Mouse (Mus musculus) neural tube, embryonic 10.5 days (tissue): ENCODE measurements around the gene Entpd3.
A peak's percentile ranks its signal among the peaks of the same experiment; 100 is the strongest.

Experiments used
- DNase-seq: peaks from one replicate; pipeline ENCODE4 v3.0.0-alpha.2; 2017; ENCODE audit warnings: low spot score; ENCODE audit errors: extremely low spot score

Entpd3 gene

DNA sequence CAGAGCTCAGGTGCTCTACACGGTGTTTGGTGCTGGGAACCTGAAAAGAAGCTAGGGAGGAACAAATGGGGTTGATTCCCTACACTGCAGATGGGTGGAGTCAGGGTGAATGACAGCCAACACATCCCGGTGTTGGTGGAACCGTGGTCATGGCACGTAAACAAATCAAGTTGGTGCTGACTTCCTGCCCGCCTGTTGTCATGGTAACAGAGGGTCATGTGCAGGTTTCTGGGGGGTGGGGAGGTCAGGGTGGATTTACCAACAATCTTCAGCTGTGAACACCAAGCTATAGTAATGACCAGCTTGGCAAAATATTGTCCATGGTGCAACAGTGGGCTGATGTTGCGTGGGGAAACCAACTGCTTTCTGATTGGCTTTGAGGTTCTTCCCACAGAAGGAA is 39.1 kb downstream of the Entpd3 start:
- DNase-seq, result no peak

DNA sequence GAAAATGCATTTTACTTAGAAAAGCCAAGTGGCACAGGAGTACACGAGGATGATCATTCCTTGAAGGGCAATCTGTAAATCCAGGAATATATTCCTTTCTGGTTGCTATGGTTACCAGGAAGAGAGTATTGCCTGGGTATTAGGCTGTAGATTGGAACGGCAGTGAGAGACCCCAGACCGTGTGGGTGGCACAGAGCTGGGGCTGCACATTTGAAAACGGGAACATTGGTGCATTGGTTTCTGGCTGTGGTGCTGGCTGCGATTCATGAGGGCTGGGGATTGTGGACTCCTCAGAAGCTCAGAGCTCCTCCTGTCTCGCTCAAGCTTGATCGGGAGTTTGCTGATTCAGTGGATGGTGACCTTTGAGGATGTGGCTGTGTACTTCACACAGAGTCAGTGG is 40.2 kb downstream of the Entpd3 start:
- DNase-seq, result no peak

DNA sequence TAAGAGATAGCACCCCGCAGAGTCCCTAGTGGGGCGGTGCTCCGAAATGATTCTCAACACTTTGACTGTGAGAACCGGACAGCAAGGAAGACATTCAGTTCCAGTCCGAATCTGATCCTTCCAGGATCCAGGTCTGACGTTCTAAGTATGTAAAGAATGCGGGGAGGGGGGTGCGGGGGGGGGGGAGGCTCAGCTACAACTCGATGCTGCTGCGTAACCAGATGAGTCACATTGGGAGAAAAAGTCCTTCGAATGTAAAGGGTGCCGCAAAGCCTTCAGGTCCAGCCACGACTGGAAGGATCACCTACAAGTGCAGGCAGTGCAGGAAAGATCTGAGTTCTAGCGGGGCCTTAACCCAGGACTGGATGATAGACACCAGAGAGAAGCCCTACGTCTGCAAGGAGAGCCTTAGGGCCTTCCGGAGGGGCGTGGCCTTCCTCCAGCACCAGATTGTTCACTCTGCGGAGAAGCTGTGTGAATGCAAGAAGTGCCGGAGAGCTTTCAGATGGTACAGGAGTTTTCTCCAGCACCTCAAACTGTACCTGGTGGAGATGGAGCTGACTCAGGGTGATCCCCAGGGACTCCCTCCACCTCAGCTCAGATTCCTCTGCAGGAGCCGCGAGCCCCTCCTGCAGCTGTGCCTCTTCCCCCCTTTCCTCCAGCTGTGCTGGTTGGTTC is 42.5 kb downstream of the Entpd3 start:
- DNase-seq, result peak; percentile 67

DNA sequence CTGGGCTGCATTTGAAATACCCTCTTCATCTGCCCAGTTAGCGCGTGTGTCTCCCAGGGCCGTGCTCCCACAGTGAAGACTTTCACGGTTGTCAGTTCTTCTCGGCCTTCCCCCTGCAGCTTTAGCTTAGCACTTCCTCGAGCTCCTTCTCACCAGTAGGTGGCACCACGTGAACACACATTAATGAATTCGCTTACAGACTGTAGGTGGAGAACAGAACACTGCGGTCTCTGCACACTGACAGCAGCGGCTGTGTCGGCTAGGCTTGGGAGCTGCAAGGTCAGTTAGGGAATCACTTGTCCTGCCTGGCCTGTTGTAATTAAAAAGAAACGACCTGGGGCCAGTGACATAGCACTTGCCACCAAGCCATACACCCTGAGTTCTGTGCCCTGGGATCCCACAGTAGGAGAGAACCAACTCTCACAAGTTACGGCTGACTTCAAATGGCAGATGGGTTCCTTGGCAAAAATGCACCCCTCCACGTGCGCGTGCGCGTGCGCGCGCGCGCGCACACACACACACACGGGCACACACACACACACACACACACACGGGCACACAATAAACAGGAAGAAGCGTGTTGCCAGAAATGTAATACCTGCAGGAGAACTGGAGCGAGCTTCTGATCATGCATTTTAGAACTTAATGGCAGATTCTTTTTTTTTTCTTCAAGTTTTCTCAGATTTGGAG is 43.1 kb downstream of the Entpd3 start:
- peak; percentile 86 for DNase-seq

DNA sequence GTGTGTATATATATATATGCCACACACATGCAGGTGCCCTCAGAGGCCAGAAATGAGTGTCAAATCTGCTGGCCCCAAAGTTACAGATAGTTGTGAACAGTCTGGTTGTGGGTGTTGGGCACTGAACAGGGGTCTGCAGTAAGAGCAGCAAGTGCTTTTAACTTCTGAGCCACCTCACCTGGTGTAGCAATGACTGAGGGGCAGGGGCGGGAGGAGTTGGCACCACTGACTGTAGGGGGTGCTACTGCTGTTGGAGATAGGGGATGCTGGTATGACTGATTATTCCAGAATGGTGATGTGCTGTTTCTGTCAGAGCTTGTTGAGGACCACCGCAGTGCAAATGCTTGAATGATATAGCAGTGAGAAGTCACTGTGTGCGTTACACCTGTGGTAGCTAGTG is 43.7 kb downstream of the Entpd3 start:
- DNase-seq, result no peak

DNA sequence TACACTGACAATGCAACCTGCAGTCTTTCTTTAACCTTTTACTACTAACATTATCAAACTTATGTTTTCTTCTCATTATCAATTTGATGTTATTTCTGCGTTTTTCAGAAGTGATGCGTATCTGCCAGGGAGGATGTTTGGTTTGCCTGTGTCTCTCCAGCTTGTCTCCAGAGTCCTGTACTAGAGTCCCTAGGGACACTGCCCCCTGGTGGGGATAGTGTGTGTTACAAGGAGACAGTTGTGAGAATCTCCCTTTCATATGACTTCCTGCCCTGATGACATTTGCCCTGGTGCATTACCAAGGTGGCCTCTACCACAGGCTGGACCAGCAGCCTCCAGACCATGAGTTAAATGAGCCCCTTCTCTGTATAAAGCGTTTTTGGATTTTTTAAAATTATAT is 46.9 kb downstream of the Entpd3 start:
- DNase-seq, result peak; percentile 87

DNA sequence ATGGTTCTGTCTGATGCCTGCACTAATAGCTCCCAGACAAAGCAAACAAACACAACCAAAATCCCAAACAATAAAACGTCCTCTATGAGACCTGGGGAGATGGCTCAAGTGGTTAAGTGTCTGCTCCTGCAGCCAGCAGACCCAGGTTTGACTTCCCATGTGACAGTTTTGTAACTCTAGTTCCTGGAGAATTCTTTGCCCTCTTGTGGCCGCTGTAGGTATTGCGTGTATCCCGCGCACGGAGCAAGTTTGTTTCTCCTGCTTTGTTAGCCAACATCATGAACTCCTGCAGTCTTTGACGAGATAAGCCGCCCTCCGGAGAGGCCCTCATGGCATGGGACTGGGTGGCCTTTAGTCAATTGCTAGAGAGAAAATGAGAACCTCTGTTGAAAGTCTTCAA is 51.9 kb downstream of the Entpd3 start:
- peak; percentile 93 for DNase-seq

DNA sequence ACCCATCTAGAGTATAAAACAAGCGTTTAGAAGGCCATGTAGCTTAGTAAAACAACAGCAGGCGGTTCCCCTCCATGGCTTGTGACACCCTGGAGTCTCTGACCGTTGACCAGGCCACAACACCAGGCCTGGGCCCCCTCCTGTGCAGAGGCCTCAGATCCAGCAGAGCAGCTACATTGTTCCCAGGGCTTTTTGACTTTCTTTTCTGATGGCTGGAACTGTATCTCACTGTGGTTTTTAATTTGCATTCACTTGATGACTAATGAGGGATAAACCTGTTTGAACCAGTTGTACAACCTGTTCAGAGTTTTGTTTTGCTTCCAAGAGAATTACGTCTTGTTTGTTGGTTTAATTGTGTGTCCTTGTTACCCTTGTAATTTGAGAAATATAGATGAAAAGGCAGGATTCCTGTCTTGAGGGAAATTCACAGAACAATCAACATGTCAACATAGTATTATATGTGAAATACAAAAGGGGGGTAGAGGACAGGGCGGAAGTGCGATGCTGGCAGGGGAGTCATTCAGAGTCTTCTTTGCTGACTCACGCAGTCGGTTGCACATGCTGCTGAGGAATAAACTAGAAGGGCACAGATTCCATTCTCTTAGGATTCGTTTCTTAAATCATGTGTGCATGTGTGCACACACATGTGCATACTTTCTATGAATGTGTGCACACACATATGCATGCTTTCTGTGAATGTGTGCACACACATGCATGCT is 53.9 kb downstream of the Entpd3 start:
- DNase-seq, result no peak

DNA sequence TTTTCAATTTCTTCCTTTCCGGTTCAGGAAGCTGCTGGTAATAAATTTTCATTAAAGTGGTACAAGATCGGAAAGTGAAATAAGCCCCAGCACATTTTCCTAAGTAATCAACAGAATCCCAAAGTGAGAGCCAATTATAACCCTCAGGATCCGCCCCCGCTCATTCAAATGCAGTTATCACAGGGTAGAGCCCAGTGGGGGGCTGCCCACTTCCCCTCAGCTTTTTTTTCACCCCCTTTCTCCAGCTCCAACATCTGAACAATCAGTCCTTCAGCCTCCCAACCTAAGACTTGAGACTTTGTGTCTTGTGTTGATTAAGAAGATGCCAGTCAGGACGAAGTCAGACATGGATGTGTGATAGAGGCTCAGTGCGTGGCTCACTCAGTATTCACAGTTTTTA is 55.2 kb downstream of the Entpd3 start:
- no peak for DNase-seq

DNA sequence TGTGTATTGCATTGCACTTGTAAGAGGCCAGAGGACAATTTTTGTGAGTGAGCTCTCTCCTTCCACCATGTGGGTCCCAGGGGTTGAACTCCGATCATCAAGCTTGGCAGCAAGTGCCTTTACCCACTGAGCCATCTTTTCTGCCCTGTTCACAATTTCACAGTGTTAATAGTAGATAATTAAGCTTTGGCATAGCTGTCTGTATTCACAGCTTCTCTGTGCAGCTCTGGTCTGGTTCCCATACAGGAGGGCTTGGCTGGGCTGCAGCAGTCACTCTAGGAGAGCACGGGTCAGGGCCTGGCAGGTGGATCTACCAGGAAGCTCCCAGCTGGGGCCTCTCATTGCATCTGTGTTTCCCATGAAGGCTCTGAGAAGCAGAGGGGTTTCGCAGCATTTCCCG is 55.7 kb downstream of the Entpd3 start:
- no peak for DNase-seq

DNA sequence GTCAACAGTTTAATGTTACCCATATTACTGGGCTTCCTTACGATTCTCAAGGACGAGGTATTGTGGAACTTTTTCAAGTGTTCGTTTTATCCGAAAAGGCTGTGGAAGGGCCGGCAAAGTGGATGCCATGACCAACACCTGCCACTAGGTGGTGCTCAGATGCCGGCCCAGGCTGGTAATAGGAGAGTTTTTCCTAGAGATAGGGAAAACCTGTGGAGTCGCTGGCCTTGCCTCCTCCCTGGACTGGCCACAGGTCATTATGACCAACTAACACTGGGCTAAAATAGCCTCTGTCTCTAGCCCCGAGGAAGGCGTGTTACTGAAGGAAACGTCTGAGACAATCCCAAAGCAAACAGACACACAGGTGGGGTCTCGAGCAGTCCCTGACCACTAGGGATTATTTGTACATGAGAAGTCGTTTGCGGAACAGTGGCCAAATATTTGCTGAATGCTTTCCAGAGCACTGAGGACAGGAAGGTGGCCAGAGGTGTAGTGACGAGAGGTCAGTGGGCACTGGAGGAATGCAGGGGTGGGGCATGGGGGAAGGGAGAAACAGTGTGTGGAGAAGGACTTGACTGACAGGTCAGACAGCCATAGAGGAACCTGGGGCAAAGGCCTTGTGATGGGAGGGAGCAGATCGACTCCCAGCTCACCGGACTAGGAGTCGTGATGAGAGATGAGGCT is 62.0 kb downstream of the Entpd3 start:
- DNase-seq, result peak; percentile 79

DNA sequence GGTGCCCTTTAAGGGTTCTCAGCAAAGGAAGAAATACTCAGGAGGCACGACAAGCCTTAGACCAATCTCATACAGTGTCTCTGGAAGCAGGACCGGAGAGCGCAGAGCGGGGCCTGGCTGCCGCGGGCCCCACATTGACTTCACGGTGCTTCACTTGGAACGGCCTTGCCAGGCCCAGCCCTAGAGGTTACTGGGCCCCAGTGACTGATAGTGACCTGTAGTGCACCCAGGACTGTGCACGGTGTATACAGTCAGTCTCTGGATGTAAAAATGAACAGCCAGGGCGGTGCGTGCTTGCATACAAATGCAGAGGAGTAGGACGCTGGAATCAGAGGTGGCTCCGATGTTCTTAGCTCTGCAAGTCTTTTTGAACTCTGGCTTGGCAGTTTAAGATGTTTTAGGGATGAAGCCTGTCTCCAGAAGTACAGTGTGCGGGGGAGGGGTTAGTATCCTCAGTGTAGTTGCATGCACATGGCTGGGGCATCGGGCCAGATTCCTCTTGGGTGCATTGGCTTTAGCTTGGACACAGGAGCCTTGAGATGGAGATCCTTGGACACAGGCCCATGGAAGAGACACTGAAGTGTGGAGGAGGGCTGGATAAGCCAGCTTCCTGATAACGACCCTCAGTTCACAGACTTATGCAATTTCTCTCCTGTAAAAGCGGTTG is 62.7 kb downstream of the Entpd3 start:
- DNase-seq, result no peak

DNA sequence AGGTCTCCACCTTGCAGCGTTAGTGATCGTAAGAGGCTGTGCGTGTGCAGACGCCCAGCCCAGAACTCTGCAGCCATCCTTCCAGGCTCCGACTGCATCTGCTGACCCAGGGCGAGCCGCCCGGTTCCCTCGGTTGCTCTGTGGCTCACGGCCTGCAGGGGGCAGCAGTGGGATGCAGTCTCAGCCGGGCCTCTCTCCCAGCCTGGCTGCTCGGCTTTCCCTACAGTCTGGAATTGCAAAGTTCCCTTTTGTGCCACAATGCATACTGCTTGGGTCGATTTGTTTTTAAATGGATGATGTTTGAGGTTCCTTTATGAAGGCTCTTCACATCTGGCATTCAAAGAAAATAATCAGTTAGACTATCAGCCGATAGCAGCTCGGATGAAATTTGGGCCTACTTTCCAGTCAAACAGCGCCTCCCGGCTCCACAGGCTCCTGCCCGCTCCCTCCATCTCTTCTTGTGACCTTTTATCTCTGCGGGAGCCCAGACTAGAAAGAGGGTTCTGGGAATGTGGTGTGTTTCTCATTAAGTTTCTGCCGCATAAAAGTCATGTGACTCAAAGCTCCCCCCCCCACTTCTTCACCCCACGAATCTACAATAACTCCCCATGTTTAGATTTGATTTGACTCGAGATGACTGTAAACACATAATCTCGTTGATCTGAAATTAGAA is 63.4 kb downstream of the Entpd3 start:
- DNase-seq, result peak; percentile 97

DNA sequence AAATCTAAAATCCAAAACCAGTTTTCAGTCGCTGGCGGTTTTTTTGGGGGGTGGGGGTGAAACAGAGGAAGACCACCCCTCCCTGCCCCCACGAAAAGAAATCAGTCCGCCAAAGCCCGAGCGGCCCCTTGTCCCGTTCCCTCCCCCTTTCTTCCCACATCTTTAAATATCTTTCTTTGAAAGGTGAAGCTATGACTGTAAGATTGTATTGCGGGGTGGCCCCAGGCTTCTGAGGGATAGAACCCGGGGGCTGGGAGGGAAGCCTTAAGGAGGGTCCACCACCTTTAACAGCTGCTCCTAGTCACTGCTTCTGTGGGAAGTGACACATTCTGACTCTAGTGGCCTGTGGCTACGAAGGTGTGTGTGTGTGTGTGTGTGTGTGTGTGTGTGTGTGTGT is 63.9 kb downstream of the Entpd3 start:
- peak; percentile 38 for DNase-seq

DNA sequence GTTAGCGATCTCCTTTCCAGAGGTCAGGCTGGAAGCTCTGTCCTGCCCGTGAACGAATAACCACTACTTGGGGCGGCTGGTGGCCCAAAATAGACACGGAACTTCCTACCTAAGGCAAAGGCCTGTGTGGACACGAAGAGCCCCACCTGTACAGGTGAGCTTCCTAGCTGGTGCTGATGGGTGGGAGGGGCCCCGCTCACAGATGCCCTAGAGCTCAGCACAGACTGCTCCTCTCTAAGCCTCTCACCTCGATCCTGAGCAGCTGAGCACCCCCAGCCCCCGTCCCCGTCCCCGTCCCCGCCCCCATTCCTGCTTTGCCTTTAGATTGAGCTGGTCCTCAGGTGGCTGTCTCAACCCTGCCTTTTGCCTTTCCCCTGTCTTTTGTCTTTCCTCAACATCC is 64.3 kb downstream of the Entpd3 start:
- no peak for DNase-seq

DNA sequence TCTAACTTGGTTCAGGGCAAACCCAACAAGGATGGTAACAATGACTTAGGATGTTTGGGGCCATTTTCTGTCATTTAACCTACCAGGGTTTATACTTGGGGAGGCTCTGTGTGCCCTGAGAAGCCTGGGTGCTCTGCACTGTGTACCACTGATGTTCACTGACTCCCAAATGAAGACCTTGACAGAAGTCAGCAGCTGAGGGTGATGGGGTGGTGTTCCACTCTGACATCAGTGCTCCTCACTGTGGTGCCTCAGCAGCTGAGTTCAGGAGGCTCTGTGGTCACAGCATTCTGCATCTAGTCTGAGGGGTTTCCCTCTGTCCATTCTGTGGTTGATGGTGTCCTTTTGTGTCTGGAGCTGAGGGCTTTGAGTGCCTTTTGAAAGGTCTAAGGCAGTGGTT is 71.4 kb downstream of the Entpd3 start:
- no peak for DNase-seq

DNA sequence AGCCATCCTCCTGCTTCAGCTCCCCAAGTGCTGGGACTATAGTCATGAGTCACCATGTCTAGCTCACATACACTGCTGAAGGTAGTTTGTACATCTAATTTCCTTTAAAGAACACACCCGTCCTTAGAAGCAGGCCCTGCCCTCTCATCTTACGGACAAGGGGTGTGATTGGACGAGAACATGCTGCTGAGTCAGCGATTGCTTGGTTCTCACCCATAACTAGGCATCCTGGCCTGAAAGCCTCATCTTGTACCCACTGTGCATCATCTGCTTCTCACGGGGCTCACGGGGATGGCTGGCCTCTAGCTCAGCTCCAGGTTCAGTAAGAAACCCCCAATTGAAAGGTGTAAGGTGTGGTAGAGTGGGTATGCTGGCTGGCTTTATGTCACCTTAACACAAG is 74.4 kb downstream of the Entpd3 start:
- DNase-seq, result no peak
